Mouse (Mus musculus) hindbrain, embryonic 15.5 days (tissue): ENCODE measurements around the gene Sh2b2. TPM values are rescaled to one million over a fixed set of nuclear protein-coding genes. Genes with fewer than 3 reads are reported as not detected.
"Not testable (repeated sequence)": the region's sequence is repeated elsewhere in the genome, so short reads cannot be mapped to it uniquely, and the experiment has no call there.

Experiments used
- ATAC-seq: fragments of 200-750 bp; cut with Nextera tagmentation; 2 replicates; pipeline ENCODE4 v1.8.0; 2017; ENCODE audit warnings: low read depth, moderate number of reproducible peaks, moderate TSS enrichment; ENCODE audit not compliant: low FRiP score
- H3K27ac ChIP-seq: fragments of 300-500 bp; sonication (generic); replicated peaks from 2 replicates; pipeline ENCODE4 v1.5.1; 2015; ENCODE audit warnings: mild to moderate bottlenecking, inconsistent platforms
- H3K27me3 ChIP-seq: fragments of 300-500 bp; sonication (generic); 2 replicates; pipeline ENCODE4 v1.6.1; 2015; ENCODE audit warnings: control low read depth, inconsistent platforms
- H3K36me3 ChIP-seq: fragments of 300-500 bp; sonication (generic); 2 replicates; pipeline ENCODE4 v1.6.1; 2015; ENCODE audit warnings: control low read depth, inconsistent platforms
- H3K4me1 ChIP-seq: fragments of 300-500 bp; sonication (generic); replicated peaks from 2 replicates; pipeline ENCODE4 v1.6.1; 2015; ENCODE audit warnings: control low read depth, inconsistent platforms
- H3K4me2 ChIP-seq: fragments of 300-500 bp; sonication (generic); 2 replicates; pipeline ENCODE4 v1.6.1; 2015; ENCODE audit warnings: moderate library complexity, mild to moderate bottlenecking, inconsistent platforms
- H3K4me3 ChIP-seq: fragments of 300-500 bp; sonication (generic); 2 replicates; pipeline ENCODE4 v1.5.1; 2015; ENCODE audit warnings: mild to moderate bottlenecking, inconsistent platforms
- H3K9ac ChIP-seq: fragments of 300-500 bp; sonication (generic); 2 replicates; pipeline ENCODE4 v1.6.1; 2015; ENCODE audit warnings: inconsistent platforms
- H3K9me3 ChIP-seq: fragments of 300-500 bp; sonication (generic); 2 replicates; pipeline ENCODE4 v1.6.1; 2016; ENCODE audit warnings: control low read depth, inconsistent platforms
- WGBS: fragments of 180-500 bp; shearing (Covaris S2); methylation state at CpG from one replicate; pipeline ENCODE4 v1.1.7; 2015; 5-methylcytosine and 5-hydroxymethylcytosine counted together
- polyA plus RNA-seq: library from polyadenylated mRNA; unstranded; fragments of >200 nt; fragmentation: Nextera tagmentation; extraction: Ambion mirVana; gene quantifications from 2 replicates; pipeline ENCODE4 v1.2.1, GENCODE M21; 2015

Sh2b2 gene
- polyA plus RNA-seq, 1 experiment from 2014 or later = 27.1 TPM

DNA sequence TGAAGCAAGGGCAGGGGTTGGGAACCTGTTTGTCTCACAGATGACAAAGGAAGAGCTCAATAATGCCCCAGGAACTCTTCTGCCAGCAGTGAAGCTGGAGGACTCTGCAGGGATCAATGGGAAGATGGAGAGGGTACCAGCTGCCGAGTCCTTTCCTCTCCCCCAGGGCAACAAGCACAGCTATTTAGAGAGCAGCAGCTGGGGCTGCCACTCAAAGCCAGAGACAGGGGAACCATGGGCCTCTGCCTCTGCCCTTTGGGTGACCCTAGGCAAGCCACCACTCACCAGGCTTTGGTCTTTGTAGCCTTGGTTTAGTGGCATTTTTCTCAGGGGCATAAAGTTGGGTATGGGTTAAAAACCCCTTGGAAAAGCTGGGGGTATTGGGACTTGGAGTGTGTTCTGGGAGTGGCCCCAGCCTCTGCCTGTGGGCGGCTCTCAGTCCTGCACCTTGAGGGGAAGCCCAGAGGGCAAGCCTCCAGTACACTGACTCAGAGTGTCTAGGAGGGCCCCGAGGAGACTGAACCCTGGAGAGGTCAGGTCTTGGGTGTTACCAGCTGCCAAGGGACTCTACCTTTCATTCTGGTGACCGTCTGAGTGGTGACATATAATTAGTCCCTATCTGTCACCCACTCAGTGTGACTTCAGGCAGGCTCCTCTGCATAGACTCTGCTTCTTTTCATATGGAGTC, 15.9 kb downstream of the Sh2b2 start:
- H3K9me3 ChIP-seq = no peaks in the 10 kb centered on the region
- no peak overlapping the region for H3K9ac ChIP-seq
- H3K27ac ChIP-seq = no peak overlapping the region
- WGBS = 49% methylated on average over 4 of the region's 4 CpGs
- ATAC-seq = no peak
- peaks cover 16% of the 10 kb centered on the region for H3K36me3 ChIP-seq
- H3K4me3 ChIP-seq = no peak overlapping the region
- H3K4me1 ChIP-seq = peaks cover 10% of the 10 kb centered on the region
- no peak overlapping the region for H3K4me2 ChIP-seq
- H3K27me3 ChIP-seq = no peaks in the 10 kb centered on the region

DNA sequence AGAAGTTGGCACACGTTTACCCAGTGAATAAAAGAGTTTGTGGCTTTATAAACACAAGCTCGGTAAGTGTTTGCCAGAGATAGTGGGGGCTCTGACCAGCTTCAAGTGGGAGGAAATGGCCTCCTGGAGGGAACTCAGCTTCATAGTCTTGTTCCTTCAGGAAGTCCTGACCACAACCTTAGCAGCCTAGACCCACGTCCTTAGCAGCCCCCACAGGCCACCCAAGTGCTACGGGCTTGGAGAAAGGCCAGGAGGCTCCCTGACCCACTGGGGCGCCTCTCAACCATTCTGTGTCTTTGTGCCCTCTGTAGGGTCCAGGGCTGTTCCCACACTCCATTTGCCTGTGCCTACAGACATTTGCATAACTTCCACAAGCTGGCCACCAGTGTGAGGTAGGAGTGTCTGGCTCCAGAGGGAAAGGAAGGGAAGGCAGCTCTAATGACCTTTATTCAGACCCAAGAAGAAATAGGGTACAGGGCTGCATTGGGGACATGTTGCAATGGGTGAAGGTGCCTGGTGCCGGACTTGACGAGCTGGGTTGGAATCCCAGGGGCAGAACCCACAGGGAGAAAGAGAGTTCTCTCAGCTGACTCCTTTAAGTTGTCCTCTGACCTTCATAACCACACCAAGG, 20.0 kb downstream of the Sh2b2 start:
- Histone ChIP-seq H3K9me3 (no peaks in the 10 kb centered on the region), H3K9ac (no peak overlapping the region), H3K4me2 (no peak overlapping the region), H3K4me1 (no peaks in the 10 kb centered on the region), H3K27ac (no peak overlapping the region), H3K36me3 (peaks cover 38% of the 10 kb centered on the region), H3K4me3 (no peak overlapping the region), H3K27me3 (no peaks in the 10 kb centered on the region)
- 78% methylated on average over 7 of the region's 7 CpGs for WGBS
- no peak for ATAC-seq

DNA sequence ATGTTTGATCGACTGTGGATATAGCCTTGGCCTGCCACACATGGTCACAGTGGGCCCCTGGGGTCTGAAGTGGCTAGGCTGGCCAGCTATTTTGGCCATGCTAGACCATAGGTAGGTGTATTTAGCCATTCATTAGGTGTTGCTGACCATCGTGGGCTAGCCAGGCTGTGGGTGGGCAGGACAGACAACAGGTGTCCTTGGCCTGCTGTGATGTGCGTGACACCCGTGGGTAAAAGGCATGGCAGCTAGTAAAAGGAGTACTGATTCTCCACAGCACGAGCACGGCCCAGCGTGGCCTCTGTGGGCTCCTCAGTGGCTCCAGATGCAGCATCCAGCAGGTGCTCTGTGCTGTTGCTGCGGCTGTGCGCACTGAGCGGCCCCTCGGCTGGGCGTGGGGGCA, 27.8 kb downstream of the Sh2b2 start:
- Histone ChIP-seq H3K9me3 (no peaks in the 10 kb centered on the region), H3K4me3 (no peak overlapping the region), H3K4me2 (no peak overlapping the region), H3K27me3 (no peaks in the 10 kb centered on the region), H3K9ac (no peak overlapping the region), H3K4me1 (no peaks in the 10 kb centered on the region), H3K36me3 (peaks cover 18% of the 10 kb centered on the region), H3K27ac (no peak overlapping the region)
- 81% methylated on average over 12 of the region's 12 CpGs for WGBS
- no peak for ATAC-seq

DNA sequence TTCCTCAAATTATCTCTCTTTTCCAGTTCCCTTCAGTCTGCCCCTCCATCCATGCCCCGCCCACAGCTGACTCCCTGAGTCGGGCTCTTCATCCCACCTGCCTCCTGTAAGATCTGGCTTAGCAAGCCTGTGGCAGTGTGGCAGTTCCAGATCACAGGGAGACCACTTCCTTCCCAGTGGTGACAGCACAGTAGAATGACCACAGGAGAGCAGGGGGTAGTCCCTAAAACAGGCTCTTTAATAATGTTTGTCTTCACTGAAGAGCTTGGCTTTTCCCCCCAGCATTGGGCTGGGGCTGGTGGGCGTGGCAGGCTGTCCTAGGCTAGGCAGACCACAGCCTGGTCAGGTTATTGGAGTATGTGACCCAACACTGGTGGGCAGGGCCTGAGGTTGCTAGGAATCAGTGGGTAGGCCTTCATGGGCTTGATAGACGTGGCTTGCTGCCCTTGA, 28.4 kb downstream of the Sh2b2 start:
- no peak overlapping the region for H3K27ac ChIP-seq
- no peak for ATAC-seq
- no peaks in the 10 kb centered on the region for H3K27me3 ChIP-seq
- no peaks in the 10 kb centered on the region for H3K4me1 ChIP-seq
- WGBS = 80% methylated on average over 4 of the region's 4 CpGs
- H3K4me2 ChIP-seq = no peak overlapping the region
- H3K9me3 ChIP-seq = no peaks in the 10 kb centered on the region
- peaks cover 12% of the 10 kb centered on the region; the same call in 1 of the 2 replicates for H3K36me3 ChIP-seq
- no peak overlapping the region for H3K9ac ChIP-seq
- H3K4me3 ChIP-seq = no peak overlapping the region

DNA sequence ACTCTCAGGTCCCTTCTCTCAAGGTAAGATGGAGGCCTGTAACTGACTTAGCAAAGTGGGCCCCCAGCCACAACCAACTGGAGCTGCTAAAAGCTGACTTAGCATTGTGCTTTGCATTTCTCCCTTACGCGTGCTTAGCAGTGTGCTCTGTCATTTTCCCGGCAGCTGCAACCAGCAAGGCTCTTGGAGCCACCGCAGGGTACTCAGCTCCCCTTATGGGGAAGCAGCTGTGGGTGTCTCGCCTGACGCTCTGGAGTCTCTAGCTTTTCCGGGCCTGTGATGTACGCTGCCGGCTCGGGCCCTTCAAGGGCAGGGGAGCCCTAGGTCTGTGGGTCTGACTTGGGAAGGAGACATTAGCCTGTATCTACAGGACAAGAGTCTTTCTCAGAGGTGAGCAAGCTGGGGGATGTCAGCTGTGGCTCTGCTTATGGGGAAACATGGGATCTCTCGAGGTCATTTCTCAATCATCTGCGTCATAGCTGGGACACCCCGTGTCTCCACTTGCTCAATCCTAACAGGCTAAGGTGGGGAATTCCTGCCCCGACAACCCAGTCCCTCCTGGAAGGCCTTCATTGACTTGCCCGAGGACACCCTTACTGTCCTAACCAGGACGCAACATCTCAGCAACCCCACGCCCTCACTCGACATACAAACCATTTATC, 29.2 kb downstream of the Sh2b2 start:
- no peaks in the 10 kb centered on the region for H3K27me3 ChIP-seq
- H3K4me3 ChIP-seq = no peak overlapping the region
- no peaks in the 10 kb centered on the region for H3K4me1 ChIP-seq
- ATAC-seq = peak; percentile 46; the same call in 1 of the 2 replicates
- H3K9ac ChIP-seq = no peak overlapping the region
- no peak overlapping the region for H3K4me2 ChIP-seq
- no peak overlapping the region; the same call in 1 of the 2 replicates for H3K27ac ChIP-seq
- no peaks in the 10 kb centered on the region for H3K9me3 ChIP-seq
- H3K36me3 ChIP-seq = peaks cover 10% of the 10 kb centered on the region; the same call in 1 of the 2 replicates
- 79% methylated on average over 18 of the region's 18 CpGs for WGBS

DNA sequence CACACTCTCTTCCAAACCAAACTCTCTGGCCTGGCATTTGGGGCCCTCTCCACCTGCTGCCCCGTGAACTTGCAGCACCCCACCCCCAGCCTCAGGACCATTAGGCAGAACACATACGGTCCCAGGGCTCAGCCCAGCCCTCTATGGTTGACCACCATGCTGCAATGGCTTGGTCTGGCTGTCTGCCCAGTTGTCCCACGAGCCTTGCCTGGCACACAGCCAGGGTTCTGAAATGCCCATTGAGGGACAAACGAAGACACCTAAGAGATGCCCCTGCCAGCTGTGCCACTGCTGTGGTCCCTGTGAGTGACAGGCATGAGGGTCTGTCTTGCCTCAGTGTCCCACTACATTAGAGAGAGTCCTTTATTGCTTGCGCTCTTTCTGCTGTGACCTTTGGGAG, 30.4 kb downstream of the Sh2b2 start:
- H3K27me3 ChIP-seq = no peaks in the 10 kb centered on the region
- 62% methylated on average over 5 of the region's 5 CpGs for WGBS
- no peak for ATAC-seq

DNA sequence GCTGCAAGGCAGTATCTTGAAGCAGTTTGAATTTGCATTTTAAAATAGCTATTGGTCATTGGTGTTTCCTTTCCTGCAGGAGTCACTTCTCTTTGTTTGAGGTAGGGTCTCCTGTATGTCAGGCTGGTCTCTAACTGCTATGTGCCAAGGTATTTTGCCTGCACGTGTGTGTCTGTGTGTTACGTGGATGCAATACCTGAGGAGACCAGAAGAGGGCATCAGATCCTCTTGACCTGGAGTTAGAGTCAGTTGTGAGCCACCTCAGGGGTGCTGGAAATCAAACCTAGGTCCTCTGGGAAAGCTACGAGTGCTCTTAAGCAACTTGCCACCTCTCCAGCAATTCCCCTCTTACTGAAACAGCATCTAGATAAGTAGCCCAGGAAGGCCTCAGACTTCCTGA, 31.1 kb downstream of the Sh2b2 start:
- no peak overlapping the region for H3K4me2 ChIP-seq
- H3K27me3 ChIP-seq = no peaks in the 10 kb centered on the region
- H3K27ac ChIP-seq = no peak overlapping the region
- no peaks in the 10 kb centered on the region for H3K4me1 ChIP-seq
- 85% methylated on average over 3 of the region's 3 CpGs for WGBS
- H3K9me3 ChIP-seq = no peaks in the 10 kb centered on the region
- H3K4me3 ChIP-seq = no peak overlapping the region
- H3K9ac ChIP-seq = no peak overlapping the region
- no peak for ATAC-seq
- peaks cover 8% of the 10 kb centered on the region; the same call in 1 of the 2 replicates for H3K36me3 ChIP-seq

More for the DNA sequence above, 30.4 kb downstream of the Sh2b2 start:
- no peak overlapping the region for H3K4me2 ChIP-seq
- no peak overlapping the region for H3K9ac ChIP-seq
- no peak overlapping the region for H3K4me3 ChIP-seq
- H3K9me3 ChIP-seq = no peaks in the 10 kb centered on the region
- peaks cover 8% of the 10 kb centered on the region; the same call in 1 of the 2 replicates for H3K36me3 ChIP-seq
- no peak overlapping the region for H3K27ac ChIP-seq
- no peaks in the 10 kb centered on the region for H3K4me1 ChIP-seq

DNA sequence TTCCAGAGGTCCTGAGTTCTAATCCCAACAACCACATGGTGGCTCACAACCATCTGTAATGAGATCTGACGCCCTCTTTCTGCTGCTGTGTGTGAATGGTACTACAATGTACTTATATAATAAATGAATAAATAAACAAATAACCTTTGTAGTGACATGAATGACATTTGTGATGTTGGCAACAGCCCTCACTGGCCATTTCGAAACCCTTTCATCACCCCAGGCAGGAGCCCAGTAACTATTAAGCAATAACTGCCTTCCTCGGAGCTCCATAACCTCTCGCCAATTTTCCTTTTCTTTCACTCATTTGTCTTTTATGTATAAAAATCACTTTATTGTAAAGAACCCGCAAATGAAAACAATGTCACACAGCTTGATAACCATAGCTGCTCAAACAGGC, 32.6 kb downstream of the Sh2b2 start:
- ATAC-seq = no peak
- no peaks in the 10 kb centered on the region for H3K27me3 ChIP-seq
- H3K9ac ChIP-seq = no peak overlapping the region
- H3K4me1 ChIP-seq = no peaks in the 10 kb centered on the region
- H3K27ac ChIP-seq = no peak overlapping the region
- H3K4me3 ChIP-seq = no peak overlapping the region
- H3K4me2 ChIP-seq = no peak overlapping the region
- H3K36me3 ChIP-seq = peaks cover 6% of the 10 kb centered on the region; the same call in 1 of the 2 replicates
- 84% methylated on average over 5 of the region's 5 CpGs for WGBS
- no peaks in the 10 kb centered on the region for H3K9me3 ChIP-seq

DNA sequence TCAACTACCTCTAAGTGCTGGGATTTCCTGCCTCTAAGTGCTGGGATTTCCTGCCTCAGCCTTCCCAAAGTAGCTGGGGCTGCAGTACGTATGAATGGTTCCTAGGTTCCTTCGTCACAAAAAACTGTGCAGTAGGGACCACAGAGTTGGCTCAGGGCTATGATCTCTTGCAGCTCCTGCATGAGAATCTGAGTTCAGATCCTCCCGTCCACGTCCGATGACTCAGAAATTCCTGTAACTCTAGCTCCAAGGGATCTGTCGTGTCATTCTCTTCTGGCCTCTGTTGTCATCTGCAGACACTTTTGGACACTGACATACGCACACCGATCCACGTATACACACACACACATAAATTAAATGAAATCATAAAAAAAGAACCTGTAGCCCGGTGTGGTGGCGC, 33.6 kb downstream of the Sh2b2 start:
- no peak overlapping the region for H3K27ac ChIP-seq
- no peaks in the 10 kb centered on the region for H3K9me3 ChIP-seq
- H3K4me3 ChIP-seq = no peak overlapping the region
- WGBS = 94% methylated on average over 11 of the region's 11 CpGs
- no peaks in the 10 kb centered on the region for H3K27me3 ChIP-seq
- H3K4me2 ChIP-seq = no peak overlapping the region
- no peak for ATAC-seq
- H3K9ac ChIP-seq = no peak overlapping the region
- no peaks in the 10 kb centered on the region for H3K36me3 ChIP-seq
- H3K4me1 ChIP-seq = no peaks in the 10 kb centered on the region

DNA sequence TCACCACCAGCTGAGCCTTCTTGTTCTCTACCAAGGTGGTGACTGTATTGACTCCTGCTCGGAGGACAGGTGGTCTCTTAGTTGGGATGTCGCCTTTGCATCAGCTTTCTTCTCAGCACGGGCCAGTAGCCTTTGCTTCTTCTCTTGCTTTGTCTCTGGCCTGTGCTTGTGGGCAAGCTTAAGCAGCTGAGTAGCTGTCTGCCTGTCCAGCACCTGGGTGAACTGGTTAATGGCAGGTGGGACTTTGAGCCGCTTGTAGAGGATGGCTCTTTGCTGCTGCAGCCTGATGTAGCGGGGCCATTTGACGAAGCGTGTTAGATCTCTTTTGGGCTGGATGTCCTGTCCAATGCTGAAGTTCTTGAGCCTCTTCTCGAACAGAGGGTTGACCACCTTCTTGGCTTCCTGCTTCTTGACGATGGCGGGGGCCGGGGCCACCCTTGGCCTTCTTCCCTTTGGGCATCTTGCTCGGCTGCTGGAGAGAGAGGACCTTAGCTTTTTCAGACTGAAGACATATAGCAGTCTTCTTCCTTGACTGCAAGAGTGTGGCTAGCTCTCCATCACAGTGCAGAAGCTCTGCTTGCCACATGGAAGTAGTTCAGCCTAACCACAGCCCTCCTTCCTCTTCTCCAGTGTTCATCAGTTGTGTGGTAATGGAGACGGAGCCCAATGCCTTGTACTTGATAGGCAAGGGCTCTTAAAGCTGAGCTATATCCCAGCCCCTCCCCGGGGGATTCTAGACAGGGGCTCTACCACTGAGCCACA, 34.8 kb downstream of the Sh2b2 start:
- H3K36me3 ChIP-seq, H3K9me3 ChIP-seq, H3K4me1 ChIP-seq, H3K4me2 ChIP-seq, H3K9ac ChIP-seq, H3K27me3 ChIP-seq, ATAC-seq, H3K27ac ChIP-seq, H3K4me3 ChIP-seq: not testable (repeated sequence)
- 94% methylated on average over 14 of the region's 14 CpGs for WGBS

DNA sequence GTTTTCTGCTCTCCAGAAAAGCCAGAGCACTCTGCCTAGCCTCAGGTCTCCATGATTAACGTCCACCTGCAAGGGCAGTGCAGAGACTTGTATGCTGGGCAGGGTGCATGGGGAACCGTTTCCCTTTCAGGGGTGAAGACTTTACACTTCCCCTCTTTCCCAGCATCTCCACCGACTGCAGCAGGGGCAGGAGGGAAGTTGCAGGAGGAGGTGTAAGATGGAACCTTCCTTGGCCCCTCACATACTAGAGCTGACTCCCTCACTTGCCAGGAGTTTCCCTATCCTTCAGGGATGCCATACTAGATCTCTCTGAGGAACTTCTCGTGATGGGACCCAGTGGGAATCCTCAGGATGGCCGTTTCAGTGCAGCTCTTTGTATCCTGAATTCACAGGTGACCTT, 35.8 kb downstream of the Sh2b2 start:
- H3K4me3 ChIP-seq = no peak overlapping the region
- no peak overlapping the region for H3K4me2 ChIP-seq
- ATAC-seq = no peak
- 83% methylated on average over 5 of the region's 5 CpGs for WGBS
- no peaks in the 10 kb centered on the region for H3K9me3 ChIP-seq
- no peaks in the 10 kb centered on the region for H3K36me3 ChIP-seq
- no peak overlapping the region for H3K27ac ChIP-seq
- H3K4me1 ChIP-seq = no peaks in the 10 kb centered on the region
- no peaks in the 10 kb centered on the region for H3K27me3 ChIP-seq
- H3K9ac ChIP-seq = no peak overlapping the region

DNA sequence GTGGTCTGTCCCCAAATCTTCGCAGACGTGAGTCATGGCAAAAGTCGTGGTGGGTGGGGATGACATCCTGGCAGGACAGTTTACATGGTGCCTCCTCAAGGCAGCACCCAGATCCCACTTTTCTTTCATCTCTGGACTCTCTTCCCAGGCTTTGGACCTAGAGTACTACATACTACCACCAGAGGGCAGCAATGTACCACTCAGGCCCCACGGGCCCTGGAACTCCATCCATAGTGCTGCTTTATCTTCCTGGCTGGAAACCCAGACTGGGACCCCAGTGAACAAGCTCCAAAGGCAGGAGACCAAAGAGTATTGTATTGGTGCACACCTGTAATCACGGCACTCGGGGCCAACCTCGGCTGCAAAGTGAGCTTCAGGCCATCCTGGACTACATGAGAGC, 44.5 kb downstream of the Sh2b2 start:
- Histone ChIP-seq H3K27ac (no peak overlapping the region), H3K36me3 (0 out of 2 replicates have a peak, but pooled peaks cover 1% of the 10 kb centered on the region), H3K9ac (no peak overlapping the region), H3K9me3 (no peaks in the 10 kb centered on the region), H3K4me3 (no peak overlapping the region), H3K27me3 (no peaks in the 10 kb centered on the region), H3K4me2 (no peak overlapping the region), H3K4me1 (peaks cover 14% of the 10 kb centered on the region)
- peak; percentile 65; the same call in 1 of the 2 replicates for ATAC-seq
- 31% methylated on average over 7 of the region's 7 CpGs for WGBS
